Mouse (Mus musculus) CD4-positive, CD25-positive, alpha-beta regulatory T cell, adult 2 months (primary cell): ENCODE results near the gene Bfsp1.

Experiments used
- DNase-seq: peaks from one replicate; pipeline ENCODE4 v3.0.0-alpha.2; 2012; ENCODE audit warnings: low read depth, low spot score

Gene Bfsp1

GRCm38 (mm10) chr2:143862484-143863231 lies at the start of gene Bfsp1:
Gene Bfsp1, minus strand, starts transcription at chr2:143863173.
- no peak for DNase-seq

DNA sequence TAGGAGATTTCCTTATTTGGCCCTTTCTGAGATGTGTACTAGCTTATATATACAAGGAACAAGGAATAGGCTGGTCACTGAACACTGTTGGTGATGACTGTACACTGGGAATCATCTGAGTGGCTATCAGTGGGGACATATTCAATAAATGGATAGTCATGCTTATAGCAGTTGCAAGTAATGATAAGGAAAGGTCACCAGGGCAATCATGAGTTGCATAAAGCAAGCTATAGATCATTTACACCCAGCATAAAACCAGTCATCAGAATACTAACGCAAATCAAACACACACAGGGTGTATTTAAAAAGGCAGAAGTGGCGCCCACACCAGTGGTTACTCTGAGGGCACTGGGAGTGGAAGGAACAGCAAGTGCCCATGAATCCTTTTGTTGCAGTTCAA lies 49.2 kb upstream of the Bfsp1 start:
- no peak for DNase-seq

DNA sequence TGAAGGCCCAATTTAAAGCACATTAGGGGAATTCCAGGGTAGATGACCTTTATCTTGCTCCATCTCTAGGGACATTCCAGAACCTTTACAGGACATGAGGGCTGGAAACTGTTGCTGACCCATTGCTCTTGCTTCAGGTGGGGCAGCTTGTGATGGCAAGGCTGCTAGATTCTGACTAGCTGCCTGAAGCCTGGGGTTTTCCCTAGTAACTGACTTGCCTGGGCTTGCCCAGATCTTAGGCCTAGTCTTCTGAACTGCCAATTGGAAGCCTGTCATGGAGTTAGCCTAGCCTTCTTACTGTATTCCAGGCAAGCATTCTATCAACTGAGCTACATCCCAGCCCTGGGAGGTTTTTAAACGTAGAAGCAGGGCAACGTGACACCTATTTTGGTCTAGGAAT lies 46.3 kb upstream of the Bfsp1 start:
- DNase-seq, result no peak

- no peak for DNase-seq
These were observed 41.9 kb upstream of the Bfsp1 start for GRCm38 (mm10) chr2:143904896-143905295.

DNA sequence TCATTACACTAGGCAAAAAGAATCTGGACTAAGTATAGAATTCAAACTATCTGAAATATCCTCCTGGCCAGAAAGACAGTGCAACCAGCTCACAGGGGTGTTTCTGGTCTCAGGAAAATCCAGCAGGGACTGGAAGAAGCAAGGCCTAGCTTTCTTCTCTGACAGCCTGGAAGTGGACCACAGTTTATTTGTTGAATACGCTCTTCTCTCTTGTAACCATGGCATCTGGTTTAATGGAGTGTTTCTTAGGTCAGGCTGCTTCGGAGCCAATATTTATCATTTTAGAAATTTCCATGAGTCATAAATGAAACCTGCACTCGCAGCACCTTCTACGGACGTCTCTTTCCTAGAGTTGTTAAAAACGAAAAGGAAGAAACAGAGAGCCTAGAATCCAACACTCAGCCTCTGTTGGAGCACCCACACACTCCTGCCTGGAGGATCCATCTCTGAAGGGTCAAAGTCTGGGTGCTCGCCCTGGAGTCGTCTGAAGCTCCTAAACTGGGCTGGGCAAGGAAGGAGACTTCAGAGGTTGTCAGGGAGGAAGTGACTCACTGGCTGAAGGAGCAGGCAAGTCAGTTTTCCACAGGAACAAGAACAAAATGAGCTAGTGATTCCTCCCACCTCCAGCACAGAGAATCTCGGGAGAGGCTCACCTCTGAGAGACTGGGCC lies 40.5 kb upstream of the Bfsp1 start:
- DNase-seq, result no peak

GRCm38 (mm10) chr2:143900821-143901351 lies 37.9 kb upstream of the Bfsp1 start:
- no peak for DNase-seq

DNA sequence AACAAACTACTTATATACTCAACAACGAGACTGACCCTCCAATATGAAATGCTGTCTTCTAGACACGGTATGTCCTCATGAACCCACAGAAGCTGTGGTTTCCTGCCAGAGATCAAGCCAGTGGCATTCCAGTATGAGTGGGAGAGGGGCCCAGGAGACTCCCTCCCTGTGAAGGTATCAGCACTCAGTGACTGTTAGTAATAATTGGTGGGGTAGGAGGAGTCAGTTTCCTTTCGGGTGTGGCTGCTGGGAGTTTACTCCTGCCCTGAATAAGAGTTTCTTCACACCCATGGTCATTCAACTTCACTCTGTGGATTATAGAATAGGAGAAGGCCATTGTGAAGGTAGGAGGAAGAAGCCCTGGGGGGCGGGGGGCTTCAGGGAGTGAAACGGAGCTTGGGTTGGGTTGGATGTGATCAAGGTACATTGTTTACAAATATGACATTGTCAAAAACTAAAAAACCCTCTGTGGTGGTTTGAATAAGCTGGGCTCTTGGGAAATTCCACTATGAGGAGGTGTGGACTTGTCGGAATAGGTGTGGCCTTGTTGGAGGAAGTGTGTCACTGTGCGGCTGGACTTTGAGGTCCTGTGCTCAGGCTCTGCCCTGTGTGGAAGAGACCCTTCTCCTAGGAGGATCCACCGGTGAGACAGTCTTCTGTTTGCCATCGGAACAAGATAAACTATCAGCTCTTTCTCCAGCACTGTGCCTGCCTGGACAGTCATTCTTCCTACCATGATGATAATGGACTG lies 36.7 kb upstream of the Bfsp1 start:
- no peak for DNase-seq

DNA sequence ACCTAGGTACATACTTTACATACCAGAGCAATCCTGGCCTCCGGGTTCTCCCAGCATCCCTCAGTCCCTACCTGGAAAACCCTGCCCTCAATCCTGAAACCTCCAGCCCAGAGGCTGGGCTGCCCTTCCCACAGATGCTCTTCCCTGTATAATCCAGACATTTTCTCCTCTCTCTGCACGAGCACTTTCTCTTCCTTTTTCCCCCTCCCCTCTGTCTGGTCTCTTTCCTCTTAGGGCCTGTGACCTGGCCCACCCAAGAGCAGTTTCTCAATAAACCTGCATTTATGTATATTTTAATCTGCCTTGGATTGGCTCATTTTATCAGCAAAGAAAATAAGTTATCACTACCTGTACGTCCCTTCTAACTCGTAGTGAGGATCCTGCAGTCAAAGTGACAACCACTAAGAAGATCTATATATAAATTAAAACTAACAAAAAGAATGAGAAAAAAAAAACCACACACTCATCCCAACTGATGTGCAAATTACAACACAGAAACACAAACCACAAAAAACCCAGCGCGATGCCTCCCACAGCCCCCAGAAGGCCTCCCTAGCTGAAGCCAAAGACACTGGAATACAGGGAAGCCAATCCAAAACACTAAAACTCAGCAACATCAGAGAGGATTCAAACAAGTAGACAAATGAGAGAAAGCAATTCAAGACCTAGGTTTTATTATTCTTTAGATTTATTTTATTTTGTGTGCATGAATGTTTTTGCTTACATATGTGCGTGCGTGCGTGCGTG lies 28.5 kb upstream of the Bfsp1 start:
- DNase-seq, result no peak

- no peak for DNase-seq
These were observed 27.0 kb upstream of the Bfsp1 start for GRCm38 (mm10) chr2:143889860-143890433.

GRCm38 (mm10) chr2:143889131-143889859 lies 26.3 kb upstream of the Bfsp1 start:
- DNase-seq, result no peak

DNA sequence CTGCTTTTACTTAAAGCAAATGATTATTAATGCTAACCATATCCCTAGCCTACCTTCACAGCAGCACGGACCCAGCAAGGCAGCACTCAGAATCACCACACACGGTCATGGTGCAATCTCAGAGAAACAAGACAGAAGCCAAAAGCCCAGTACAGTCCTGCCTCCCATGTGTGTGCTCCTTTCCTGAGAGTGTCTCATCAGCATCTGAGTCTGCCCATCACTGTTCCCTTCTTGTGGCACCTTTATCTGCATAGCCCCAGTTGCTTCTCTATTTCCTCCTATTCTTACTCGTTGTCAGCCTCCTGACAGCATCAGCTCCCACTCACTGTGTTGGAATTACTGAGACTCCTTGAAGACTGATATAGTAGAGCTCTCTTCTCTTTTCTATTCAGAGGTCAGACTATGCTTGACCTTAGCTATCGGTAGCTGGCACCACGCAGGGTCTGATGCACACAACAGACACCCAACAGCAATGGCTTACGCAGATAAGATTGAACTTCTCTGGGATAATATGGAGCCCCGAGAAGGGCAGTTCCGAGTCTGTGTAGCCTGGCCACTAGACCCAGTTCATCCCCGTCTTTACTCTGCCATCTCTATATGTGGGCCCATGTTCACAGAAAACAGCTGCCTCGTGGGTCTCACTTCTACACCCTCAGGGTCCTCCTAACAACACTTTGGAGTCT lies 19.8 kb upstream of the Bfsp1 start:
- DNase-seq, result no peak

DNA sequence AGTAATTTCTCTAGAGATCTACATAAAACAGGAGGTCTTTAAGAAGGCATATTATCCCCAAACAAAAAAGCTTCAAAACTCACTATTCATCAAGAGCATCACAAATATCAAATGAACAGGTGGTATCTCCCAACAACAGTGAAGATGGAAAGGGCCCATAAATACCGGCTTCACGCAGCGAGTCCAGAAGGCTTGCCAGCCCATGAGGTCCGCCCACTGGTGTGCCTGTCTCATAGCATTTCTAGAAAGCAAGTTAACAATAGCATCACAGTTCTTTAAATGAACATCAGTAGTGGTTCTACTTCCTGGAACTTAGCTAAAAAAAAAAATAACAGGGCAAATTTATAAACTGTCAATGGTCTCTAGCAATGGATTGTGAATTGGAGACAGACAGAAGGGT lies 19.0 kb upstream of the Bfsp1 start:
- DNase-seq, result no peak

DNA sequence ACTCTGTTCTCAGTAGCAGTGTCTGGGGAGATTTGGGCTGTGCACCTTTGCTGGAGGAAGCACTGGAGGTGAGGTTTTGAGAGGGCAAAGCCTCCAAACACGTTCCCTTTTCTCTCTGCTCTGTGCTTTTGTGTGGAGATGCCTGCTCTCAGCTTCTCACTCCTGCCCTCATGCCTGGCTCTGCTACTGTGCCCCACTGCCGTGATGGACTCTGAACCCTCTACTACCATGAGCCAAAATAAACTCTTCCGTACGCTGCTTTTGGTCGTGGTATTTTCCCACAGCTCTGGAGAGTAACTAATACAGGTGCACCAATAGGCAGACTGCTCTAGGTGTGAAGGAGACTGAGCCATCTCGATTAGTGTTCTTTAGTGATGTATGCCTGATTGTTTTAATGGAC lies 16.3 kb upstream of the Bfsp1 start:
- no peak for DNase-seq

DNA sequence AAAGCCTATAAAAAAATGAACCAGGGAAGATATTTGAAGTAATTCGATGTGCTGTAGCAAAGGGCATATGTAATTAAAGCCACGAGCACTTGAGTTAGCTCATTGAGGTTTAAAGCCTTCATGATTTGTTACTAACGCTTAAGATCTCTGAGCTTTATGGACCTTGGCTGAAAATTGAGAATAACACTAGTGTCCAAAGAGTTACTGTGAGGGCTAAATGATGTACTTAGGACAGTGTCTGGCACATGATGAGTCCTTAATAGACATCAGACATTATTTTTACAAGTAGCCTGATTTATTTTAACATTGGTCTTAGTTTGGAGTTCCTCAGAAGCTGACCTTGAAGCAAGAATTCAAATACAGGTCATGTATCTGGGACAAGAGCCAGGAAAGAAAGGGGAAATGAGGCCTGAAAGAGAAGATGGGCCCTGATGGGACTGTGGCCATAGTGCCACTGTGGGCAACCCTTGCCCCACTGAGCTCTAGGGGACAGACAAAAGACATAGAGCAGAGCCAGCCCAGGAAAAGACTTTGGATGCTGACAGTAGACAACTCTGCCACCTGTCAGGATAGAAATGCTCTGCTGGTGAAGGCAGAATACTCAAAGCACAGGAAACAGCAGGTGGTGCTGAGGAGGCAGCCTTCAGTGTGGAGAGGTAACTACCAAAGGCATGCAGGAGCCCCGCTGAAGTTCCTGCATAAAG lies 14.1 kb upstream of the Bfsp1 start:
- DNase-seq, result no peak

DNA sequence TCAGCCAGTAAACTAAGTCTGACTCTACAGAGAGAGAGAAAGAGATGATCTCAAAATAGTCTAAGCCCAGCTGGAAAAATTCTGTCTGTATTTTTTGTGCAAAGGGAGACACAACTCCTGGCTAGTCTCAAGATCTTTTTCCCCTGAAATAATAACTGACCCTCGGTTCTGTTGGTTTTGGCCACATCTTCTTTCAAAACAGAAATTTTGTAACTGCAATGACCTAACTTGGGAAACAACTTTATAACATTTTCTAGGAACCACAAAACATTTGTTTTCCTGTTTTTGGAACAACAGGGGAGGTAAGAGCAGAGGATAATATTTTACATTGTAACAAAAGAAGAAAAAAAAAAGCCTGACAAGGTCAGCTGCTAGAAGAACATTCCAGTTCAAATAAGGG lies 13.1 kb upstream of the Bfsp1 start:
- no peak for DNase-seq

DNA sequence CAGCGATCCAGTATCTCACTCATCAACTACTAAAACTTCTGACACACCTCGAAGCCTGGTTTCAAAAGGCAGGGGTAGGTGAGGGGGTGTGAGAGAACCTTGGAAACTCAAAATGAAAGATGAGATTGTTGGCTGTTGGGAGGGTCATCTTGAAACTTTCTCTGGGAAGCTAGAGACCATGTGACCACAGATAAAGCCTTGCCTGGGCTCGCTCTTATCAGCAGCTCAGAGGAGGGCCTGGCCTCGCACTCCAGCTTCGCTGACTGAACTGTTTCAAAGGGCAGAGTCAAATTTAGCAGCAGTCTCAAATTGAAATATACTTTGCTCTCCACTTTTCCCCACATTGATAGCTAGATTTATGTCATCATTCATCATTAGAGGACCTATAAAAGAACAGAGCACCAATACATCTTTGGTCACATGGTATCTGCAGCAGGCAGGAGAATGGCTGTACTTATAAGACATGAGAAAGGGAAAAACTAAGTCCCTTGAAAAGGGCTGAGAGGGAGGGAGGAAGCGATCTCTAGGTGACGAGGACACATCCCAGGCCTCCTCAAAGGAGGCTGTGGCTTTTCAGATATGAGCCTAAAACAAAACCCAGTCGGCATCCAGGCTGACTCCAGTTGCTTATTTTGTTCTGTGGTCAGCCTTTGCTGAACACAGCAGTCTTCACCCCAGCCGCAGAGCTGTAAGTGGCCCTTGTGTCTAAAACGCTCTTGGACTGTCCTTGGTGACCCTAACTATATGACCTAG lies 8.1 kb upstream of the Bfsp1 start:
- DNase-seq, result no peak

- DNase-seq, result peak; percentile 78
These were observed 4.4 kb upstream of the Bfsp1 start for GRCm38 (mm10) chr2:143867326-143867725.

- DNase-seq, result no peak
These were observed 1.6 kb upstream of the Bfsp1 start for GRCm38 (mm10) chr2:143864600-143864999.

- DNase-seq, result no peak
These were observed 3.8 kb downstream of the Bfsp1 start for GRCm38 (mm10) chr2:143859166-143859565.
